Mouse (Mus musculus) hindbrain, embryonic 12.5 days (tissue): Measurements from ENCODE around the gene Aen. TPM values are rescaled to one million over a fixed set of nuclear protein-coding genes. Genes with fewer than 3 reads are reported as not detected.

ENCODE experiments used
- ATAC-seq: fragments of 200-750 bp; cut with Nextera tagmentation; 2 replicates; pipeline ENCODE4 v1.8.0; 2017; ENCODE audit warnings: moderate TSS enrichment; ENCODE audit not compliant: low FRiP score
- H3K27ac ChIP-seq: fragments of 300-500 bp; sonication (generic); 2 replicates; pipeline ENCODE4 v1.5.1; 2016; ENCODE audit warnings: mild to moderate bottlenecking
- H3K27me3 ChIP-seq: fragments of 300-500 bp; sonication (generic); 2 replicates; pipeline ENCODE4 v1.6.1; 2016; ENCODE audit warnings: mild to moderate bottlenecking
- H3K36me3 ChIP-seq: fragments of 300-500 bp; sonication (generic); 2 replicates; pipeline ENCODE4 v1.6.1; 2016; ENCODE audit warnings: mild to moderate bottlenecking
- H3K4me1 ChIP-seq: fragments of 300-500 bp; sonication (generic); 2 replicates; pipeline ENCODE4 v1.6.1; 2016
- H3K4me2 ChIP-seq: fragments of 300-500 bp; sonication (generic); replicated peaks from 2 replicates; pipeline ENCODE4 v1.6.1; 2016; ENCODE audit warnings: mild to moderate bottlenecking
- H3K4me3 ChIP-seq: fragments of 300-500 bp; sonication (generic); 2 replicates; pipeline ENCODE4 v1.5.1; 2016; ENCODE audit warnings: mild to moderate bottlenecking
- H3K9ac ChIP-seq: fragments of 300-500 bp; sonication (generic); 2 replicates; pipeline ENCODE4 v1.6.1; 2016; ENCODE audit warnings: mild to moderate bottlenecking, moderate library complexity
- H3K9me3 ChIP-seq: fragments of 300-500 bp; sonication (generic); replicated peaks from 2 replicates; pipeline ENCODE4 v1.6.1; 2016; ENCODE audit warnings: mild to moderate bottlenecking
- WGBS: fragments of 180-500 bp; shearing (Covaris S2); methylation state at CpG from one replicate; pipeline ENCODE4 v1.1.7; 2016; 5-methylcytosine and 5-hydroxymethylcytosine counted together
- polyA plus RNA-seq: library from polyadenylated mRNA; unstranded; fragments of >200 nt; fragmentation: Nextera tagmentation; extraction: Ambion mirVana; gene quantifications from 2 replicates; pipeline ENCODE4 v1.2.1, GENCODE M21; 2016

The Aen gene
- polyA plus RNA-seq, 1 experiment from 2014 or later = 44.3 TPM

DNA sequence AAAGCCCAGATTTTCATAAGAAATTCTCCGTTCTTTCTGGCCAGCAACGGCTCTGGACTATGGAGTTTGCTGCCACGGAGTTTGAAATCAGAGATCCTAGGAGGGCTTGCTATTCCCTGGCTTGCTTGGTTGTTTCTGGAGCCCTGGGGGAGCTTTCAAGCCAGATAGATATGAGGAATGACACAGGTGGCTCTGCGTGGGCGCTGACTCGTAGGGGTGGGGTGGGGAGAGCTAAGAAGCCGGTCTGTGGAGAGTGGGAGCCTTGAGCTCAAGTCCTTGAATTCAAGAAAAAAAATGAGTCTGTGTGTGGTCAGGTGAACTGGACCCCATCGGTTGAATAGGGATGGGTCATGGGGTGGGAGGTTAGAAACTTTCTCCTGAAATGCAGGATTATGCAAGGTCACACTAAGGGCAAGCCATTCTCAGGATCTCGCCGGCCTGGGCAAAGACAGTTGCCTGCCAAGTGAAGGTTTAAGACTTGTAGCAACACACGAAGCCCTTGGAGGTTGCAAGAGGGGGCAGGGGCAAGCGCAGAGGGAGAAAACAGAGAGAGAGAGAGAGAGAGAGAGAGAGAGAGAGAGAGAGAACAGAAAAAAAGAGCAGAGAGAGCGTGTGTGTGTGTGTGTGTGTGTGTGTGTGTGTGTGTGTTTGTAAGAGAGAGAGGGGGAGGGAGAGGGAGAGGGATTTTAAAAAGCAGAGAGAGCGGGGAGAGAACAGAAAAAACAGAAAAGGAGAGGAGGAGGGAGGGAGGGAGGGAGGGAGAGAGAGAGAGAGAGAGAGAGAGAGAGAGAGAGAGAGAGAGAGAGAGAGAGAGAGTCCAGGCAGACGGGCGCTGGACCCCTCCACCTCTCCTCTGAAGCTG lies 13.8 kb upstream of the Aen start:
- H3K4me2 ChIP-seq = peak overlapping the region; percentile 66
- H3K36me3 ChIP-seq = no peaks in the 10 kb centered on the region
- H3K9me3 ChIP-seq = no peaks in the 10 kb centered on the region
- no peak for ATAC-seq
- H3K27me3 ChIP-seq = peaks cover 20% of the 10 kb centered on the region
- peak overlapping the region; percentile 73 for H3K9ac ChIP-seq
- 11% methylated on average over 13 of the region's 16 CpGs for WGBS
- H3K27ac ChIP-seq = peak overlapping the region; percentile 81
- H3K4me3 ChIP-seq = peak overlapping the region; percentile 58
- peaks cover 48% of the 10 kb centered on the region for H3K4me1 ChIP-seq

- Histone ChIP-seq H3K4me2 (peak overlapping the region; percentile 66), H3K4me3 (peak overlapping the region; percentile 58), H3K9me3 (no peaks in the 10 kb centered on the region), H3K36me3 (no peaks in the 10 kb centered on the region), H3K4me1 (peaks cover 54% of the 10 kb centered on the region), H3K9ac (peak overlapping the region; percentile 73), H3K27me3 (peaks cover 20% of the 10 kb centered on the region), H3K27ac (peak overlapping the region; percentile 81)
- WGBS = 1% methylated on average over 22 of the region's 23 CpGs
- ATAC-seq = peak; percentile 75
These were observed 13.2 kb upstream of the Aen start for GRCm38 (mm10) chr7:78882469-78882837.

GRCm38 (mm10) chr7:78883016-78883725 lies 12.5 kb upstream of the Aen start:
- peak overlapping the region; percentile 73 for H3K9ac ChIP-seq
- under 1% methylated on average over 33 of the region's 34 CpGs for WGBS
- H3K4me1 ChIP-seq = peaks cover 61% of the 10 kb centered on the region
- ATAC-seq = no peak
- H3K36me3 ChIP-seq = no peaks in the 10 kb centered on the region
- H3K27me3 ChIP-seq = peaks cover 20% of the 10 kb centered on the region
- H3K27ac ChIP-seq = peak overlapping the region; percentile 81
- peak overlapping the region; percentile 66 for H3K4me2 ChIP-seq
- no peaks in the 10 kb centered on the region for H3K9me3 ChIP-seq
- peak overlapping the region; percentile 58 for H3K4me3 ChIP-seq

DNA sequence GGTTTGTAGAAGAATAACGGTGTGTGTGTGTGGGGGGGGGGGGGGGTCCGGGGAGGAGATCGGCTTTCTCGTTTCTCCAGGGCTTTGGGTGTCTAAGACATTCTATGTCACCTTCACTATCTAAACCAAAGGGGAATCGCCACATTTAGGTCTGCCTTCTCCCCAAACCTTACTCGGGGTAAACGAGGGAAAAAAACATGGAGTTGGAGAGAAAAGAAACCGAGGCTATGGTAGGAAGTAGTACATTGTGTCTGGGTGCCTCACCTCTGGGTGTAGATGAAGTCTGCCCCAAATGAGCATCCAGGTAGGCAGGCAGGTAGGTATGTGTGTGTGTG lies 12.0 kb upstream of the Aen start:
- H3K4me1 ChIP-seq = peaks cover 64% of the 10 kb centered on the region
- peaks cover 22% of the 10 kb centered on the region for H3K27me3 ChIP-seq
- no peaks in the 10 kb centered on the region for H3K36me3 ChIP-seq
- H3K4me3 ChIP-seq = peak overlapping the region; percentile 58
- peak overlapping the region; percentile 66 for H3K4me2 ChIP-seq
- WGBS = 6% methylated on average over 8 of the region's 8 CpGs
- H3K9me3 ChIP-seq = no peaks in the 10 kb centered on the region
- H3K27ac ChIP-seq = peak overlapping the region; percentile 81
- ATAC-seq = no peak
- H3K9ac ChIP-seq = peak overlapping the region; percentile 73

GRCm38 (mm10) chr7:78884139-78884538 lies 11.5 kb upstream of the Aen start:
- H3K36me3 ChIP-seq = no peaks in the 10 kb centered on the region
- H3K9ac ChIP-seq = peak overlapping the region; percentile 51
- H3K9me3 ChIP-seq = no peaks in the 10 kb centered on the region
- peaks cover 64% of the 10 kb centered on the region for H3K4me1 ChIP-seq
- ATAC-seq = peak; percentile 53
- peak overlapping the region; percentile 83 for H3K27ac ChIP-seq
- 2% methylated on average over 6 of the region's 6 CpGs for WGBS
- H3K27me3 ChIP-seq = peaks cover 26% of the 10 kb centered on the region
- H3K4me2 ChIP-seq = peak overlapping the region; percentile 66
- peak overlapping the region; percentile 58 for H3K4me3 ChIP-seq

DNA sequence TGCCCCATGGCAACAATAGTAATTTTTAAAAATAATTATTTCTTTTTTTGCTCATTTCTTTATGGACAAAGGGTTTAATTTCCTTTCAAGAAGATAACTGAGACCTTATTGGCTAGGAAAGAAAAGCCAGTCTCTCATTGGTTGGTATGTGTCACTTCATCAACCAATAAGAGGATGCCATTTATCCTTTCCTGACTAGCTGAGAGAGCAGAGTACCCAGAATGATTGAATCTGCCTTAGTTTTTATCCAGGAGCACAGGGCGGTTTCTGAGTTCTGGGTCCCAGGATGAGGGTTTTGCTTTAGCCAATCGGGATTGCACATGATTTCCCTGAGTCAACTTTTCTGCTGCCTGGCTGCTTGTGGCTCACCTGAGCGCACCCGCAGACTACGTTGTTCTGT lies 10.2 kb upstream of the Aen start:
- no peaks in the 10 kb centered on the region for H3K9me3 ChIP-seq
- peak overlapping the region; percentile 33; the same call in 1 of the 2 replicates for H3K9ac ChIP-seq
- peak overlapping the region; percentile 66 for H3K4me2 ChIP-seq
- ATAC-seq = no peak
- WGBS = 85% methylated on average over 5 of the region's 5 CpGs
- H3K27me3 ChIP-seq = peaks cover 37% of the 10 kb centered on the region
- H3K4me3 ChIP-seq = 0 out of 2 replicates have a peak overlapping the region, but pooled peaks have one; percentile 6
- H3K36me3 ChIP-seq = no peaks in the 10 kb centered on the region
- peak overlapping the region; percentile 80 for H3K27ac ChIP-seq
- H3K4me1 ChIP-seq = peaks cover 64% of the 10 kb centered on the region

- no peaks in the 10 kb centered on the region for H3K9me3 ChIP-seq
- peak overlapping the region; percentile 66 for H3K4me2 ChIP-seq
- 37% methylated on average over 4 of the region's 4 CpGs for WGBS
- peaks cover 32% of the 10 kb centered on the region for H3K27me3 ChIP-seq
- H3K36me3 ChIP-seq = no peaks in the 10 kb centered on the region
- H3K4me3 ChIP-seq = 0 out of 2 replicates have a peak overlapping the region, but pooled peaks have one; percentile 6
- ATAC-seq = no peak
- H3K4me1 ChIP-seq = peaks cover 57% of the 10 kb centered on the region
- peak overlapping the region; percentile 80 for H3K27ac ChIP-seq
- H3K9ac ChIP-seq = peak overlapping the region; percentile 33; the same call in 1 of the 2 replicates
These were observed 9.2 kb upstream of the Aen start for GRCm38 (mm10) chr7:78886496-78886895.

GRCm38 (mm10) chr7:78887431-78887842 lies 8.2 kb upstream of the Aen start:
- H3K9ac ChIP-seq = no peak overlapping the region
- no peaks in the 10 kb centered on the region for H3K36me3 ChIP-seq
- peaks cover 28% of the 10 kb centered on the region for H3K27me3 ChIP-seq
- peak; percentile 49 for ATAC-seq
- H3K4me2 ChIP-seq = peak overlapping the region; percentile 66
- peaks cover 52% of the 10 kb centered on the region for H3K4me1 ChIP-seq
- H3K27ac ChIP-seq = peak overlapping the region; percentile 80
- WGBS = 35% methylated on average over 9 of the region's 9 CpGs
- no peak overlapping the region for H3K4me3 ChIP-seq
- no peaks in the 10 kb centered on the region for H3K9me3 ChIP-seq

GRCm38 (mm10) chr7:78890641-78891040 lies 5.0 kb upstream of the Aen start:
- H3K27me3 ChIP-seq = peaks cover 20% of the 10 kb centered on the region
- no peak overlapping the region for H3K4me3 ChIP-seq
- no peak overlapping the region for H3K27ac ChIP-seq
- no peak overlapping the region for H3K9ac ChIP-seq
- ATAC-seq = no peak
- 3% methylated on average over 16 of the region's 16 CpGs for WGBS
- peaks cover 30% of the 10 kb centered on the region for H3K4me1 ChIP-seq
- H3K4me2 ChIP-seq = no peak overlapping the region
- H3K9me3 ChIP-seq = no peaks in the 10 kb centered on the region
- H3K36me3 ChIP-seq = no peaks in the 10 kb centered on the region

DNA sequence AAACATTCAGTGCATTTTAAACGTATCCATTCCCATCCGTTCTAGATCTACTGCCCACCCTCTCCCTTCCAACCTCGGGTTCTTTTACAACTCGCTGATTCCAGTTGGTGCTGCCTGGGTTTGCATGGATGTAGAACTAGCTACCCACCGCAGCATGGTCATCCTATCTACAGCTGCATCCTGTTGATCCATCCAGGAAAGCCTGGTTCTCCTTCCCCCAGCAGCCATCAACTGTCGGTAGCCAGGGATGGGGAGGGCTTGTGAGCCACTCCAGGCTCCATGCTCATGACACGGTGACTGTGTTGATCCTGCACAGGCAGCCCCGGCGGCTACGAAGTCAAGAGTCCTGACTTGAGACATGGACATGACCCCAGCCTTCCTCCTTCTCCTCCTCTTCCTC lies 1.7 kb upstream of the Aen start:
- WGBS = 87% methylated on average over 10 of the region's 10 CpGs
- Histone ChIP-seq H3K27ac (no peak overlapping the region), H3K9me3 (no peaks in the 10 kb centered on the region)

GRCm38 (mm10) chr7:78895021-78895652 lies 517 bp upstream of the Aen start:
- ATAC-seq = no peak

More for the DNA sequence above, 1.7 kb upstream of the Aen start:
- H3K4me1 ChIP-seq = peaks cover 17% of the 10 kb centered on the region
- no peak overlapping the region for H3K9ac ChIP-seq
- no peak overlapping the region for H3K4me2 ChIP-seq
- ATAC-seq = no peak
- H3K36me3 ChIP-seq = no peaks in the 10 kb centered on the region
- H3K4me3 ChIP-seq = no peak overlapping the region
- peaks cover 16% of the 10 kb centered on the region for H3K27me3 ChIP-seq

DNA sequence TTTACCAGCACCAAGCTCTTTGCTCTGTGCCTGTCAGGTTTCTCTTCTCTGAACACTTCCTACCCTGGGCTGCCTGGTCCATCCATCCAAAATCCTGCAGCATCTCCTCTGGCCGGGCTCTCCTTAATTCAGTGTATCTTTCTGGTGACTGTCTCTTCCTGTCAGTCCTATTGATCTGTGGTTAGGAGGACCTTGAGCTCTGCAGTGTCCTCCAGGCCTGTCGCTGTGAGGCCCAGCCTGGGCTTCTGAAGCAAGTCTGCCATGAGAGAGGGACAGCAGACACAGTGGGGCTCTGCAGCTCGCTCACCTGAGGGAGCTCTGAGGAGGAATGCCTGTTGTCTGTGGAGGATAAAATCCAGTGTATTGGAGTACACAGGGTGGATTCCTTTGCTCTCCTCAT lies 1.9 kb downstream of the Aen start:
- peaks cover 3% of the 10 kb centered on the region; the same call in 1 of the 2 replicates for H3K27me3 ChIP-seq
- no peaks in the 10 kb centered on the region for H3K9me3 ChIP-seq
- 91% methylated on average over 3 of the region's 3 CpGs for WGBS
- H3K36me3 ChIP-seq = peaks cover 7% of the 10 kb centered on the region
- H3K9ac ChIP-seq = no peak overlapping the region; the same call in 1 of the 2 replicates
- H3K4me3 ChIP-seq = no peak overlapping the region
- no peak overlapping the region for H3K27ac ChIP-seq
- H3K4me2 ChIP-seq = 0 out of 2 replicates have a peak overlapping the region, but pooled peaks have one; percentile 4
- peaks cover 17% of the 10 kb centered on the region for H3K4me1 ChIP-seq
- no peak for ATAC-seq

More at GRCm38 (mm10) chr7:78895021-78895652, 517 bp upstream of the Aen start:
- Histone ChIP-seq H3K9ac (peak overlapping the region; percentile 51; the same call in 1 of the 2 replicates), H3K36me3 (no peaks in the 10 kb centered on the region), H3K27ac (no peak overlapping the region), H3K9me3 (no peaks in the 10 kb centered on the region), H3K27me3 (peaks cover 4% of the 10 kb centered on the region; the same call in 1 of the 2 replicates), H3K4me1 (peaks cover 17% of the 10 kb centered on the region), H3K4me2 (peak overlapping the region; percentile 92), H3K4me3 (peak overlapping the region; percentile 90)
- WGBS = 56% methylated on average over 13 of the region's 13 CpGs
